Mouse (Mus musculus): ENCODE measurements at regions not wholly inside any gene's neighbourhood (a gene's known extent, or its start where the extent isn't known, plus 50 kb on each side); places are given as distances from the start of the nearest gene placed in this dataset.

- no peaks in the 10 kb centered on the region for H3K9me3 ChIP-seq
- H3K9ac ChIP-seq = no peak overlapping the region
- no peaks in the 10 kb centered on the region for H3K27me3 ChIP-seq (replicated peaks)
- H3K4me3 ChIP-seq = no peak overlapping the region
- 47% methylated on average over 7 of the region's 7 CpGs for WGBS
- no peak overlapping the region for H3K4me2 ChIP-seq
- H3K36me3 ChIP-seq (replicated peaks) = no peaks in the 10 kb centered on the region
- ATAC-seq (replicated peaks) = no peak
- H3K4me1 ChIP-seq = no peaks in the 10 kb centered on the region
- H3K27ac ChIP-seq = no peak overlapping the region
Measured at GRCm38 (mm10) chr13:111194337-111194736, 60.5 kb upstream of the Actbl2 start.

DNA sequence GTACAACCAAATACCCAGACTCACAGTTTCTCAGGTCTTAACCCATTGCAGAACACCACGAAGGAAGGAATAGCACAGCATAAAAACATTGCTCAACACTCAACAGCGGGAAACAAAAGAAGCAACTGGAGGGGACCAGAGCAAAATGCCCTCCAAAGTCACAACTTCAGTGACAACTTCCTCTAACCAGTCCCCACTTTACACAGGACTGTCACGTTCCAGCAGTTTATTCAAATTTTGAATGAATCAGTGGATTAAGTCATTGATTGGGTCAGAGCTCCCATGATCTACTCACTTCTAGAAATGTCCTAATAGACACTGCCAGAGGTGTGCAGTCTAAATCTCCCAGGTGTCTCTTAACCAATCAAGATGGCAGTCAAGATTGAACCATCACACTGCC is 53.3 kb upstream of the Actbl2 start:
- Histone ChIP-seq H3K9ac (no peak overlapping the region), H3K27me3 (replicated peaks) (no peaks in the 10 kb centered on the region), H3K4me2 (no peak overlapping the region), H3K36me3 (replicated peaks) (no peaks in the 10 kb centered on the region), H3K27ac (no peak overlapping the region), H3K9me3 (no peaks in the 10 kb centered on the region), H3K4me3 (no peak overlapping the region), H3K4me1 (no peaks in the 10 kb centered on the region)
- 88% methylated on average over 3 of the region's 3 CpGs for WGBS
- no peak for ATAC-seq (replicated peaks)

- Histone ChIP-seq H3K9me3 (no peaks in the 10 kb centered on the region), H3K27ac (no peak overlapping the region), H3K4me2 (no peak overlapping the region), H3K4me1 (no peaks in the 10 kb centered on the region), H3K27me3 (replicated peaks) (no peaks in the 10 kb centered on the region), H3K9ac (no peak overlapping the region), H3K36me3 (replicated peaks) (no peaks in the 10 kb centered on the region), H3K4me3 (no peak overlapping the region)
- 79% methylated on average over 11 of the region's 11 CpGs for WGBS
- no peak for ATAC-seq (replicated peaks)
Measured at GRCm38 (mm10) chr13:111204580-111205285, 50.1 kb upstream of the Actbl2 start.
